Mouse (Mus musculus): ENCODE results near the gene Ap2a1.
A peak's percentile ranks its signal among the peaks of the same experiment; 100 is the strongest.

The Ap2a1 gene

DNA sequence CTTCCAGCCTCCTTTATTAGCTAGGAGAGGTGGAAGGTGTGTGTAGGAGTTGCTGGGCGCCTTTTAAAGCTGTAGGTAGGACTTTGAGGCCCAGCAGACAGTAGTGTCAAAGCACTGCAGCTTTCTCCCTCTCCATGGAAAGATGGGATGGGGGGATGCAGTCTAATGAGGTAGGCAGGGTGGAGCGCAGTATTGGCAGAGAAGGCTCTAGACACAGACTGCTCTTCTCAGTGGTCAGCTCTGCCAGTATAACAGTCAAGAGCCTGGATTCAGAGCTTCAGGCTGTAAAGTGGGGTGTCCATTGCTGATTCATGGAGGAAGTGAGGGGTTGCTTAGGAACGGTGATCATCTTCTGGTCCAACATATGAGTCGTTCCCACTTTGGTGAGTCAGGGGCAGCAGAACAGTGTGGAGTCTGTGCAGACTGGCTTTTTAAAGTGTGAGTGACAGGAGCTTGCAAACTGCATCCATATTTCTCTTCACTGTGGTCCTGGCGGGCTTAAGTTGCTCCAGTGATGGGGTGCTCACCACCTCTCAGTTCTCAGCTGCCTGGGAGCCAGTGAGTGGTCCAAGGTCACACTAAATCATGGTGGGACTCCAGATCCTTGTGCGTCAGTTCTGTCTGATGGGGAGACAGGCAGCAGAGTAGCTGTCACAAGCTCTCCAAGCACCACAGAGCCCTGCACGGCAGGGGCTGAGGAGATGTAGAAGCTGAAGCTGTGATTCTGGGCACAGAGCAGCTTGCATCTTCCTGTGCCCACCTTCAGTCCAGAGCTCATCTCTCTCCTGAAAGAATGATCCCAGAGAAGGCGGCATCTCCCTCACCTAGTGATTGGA is 78.3 kb downstream of the Ap2a1 start:
- H3K27me3 ChIP-seq (ENCODE audit: insufficient read depth, low read length), result no peaks in the 10 kb centered on the region
- TF ChIP-seq CTCF (conservative IDR thresholded peaks at IDR 0.05; ENCODE audit: low read length) (no peak), NANOG (IDR thresholded peaks at IDR 0.05; ENCODE audit: borderline replicate concordance, low read length) (no peak), POU5F1 (IDR thresholded peaks at IDR 0.05; ENCODE audit: borderline replicate concordance, low read length) (no peak)
- peaks cover 49% of the 10 kb centered on the region for H3K36me3 ChIP-seq (ENCODE audit: insufficient read depth, low read length)
- H3K9me3 ChIP-seq (ENCODE audit: low read length), result no peaks in the 10 kb centered on the region
- peak overlapping the region; percentile 94 for H3K4me3 ChIP-seq (replicated peaks; ENCODE audit: low read length)
- H3K4me1 ChIP-seq (replicated peaks; ENCODE audit: low read depth, low read length), result peaks cover 66% of the 10 kb centered on the region
